Comparison of ENCODE assay signal across 21 mouse cellular contexts in the genomic region with DNA sequence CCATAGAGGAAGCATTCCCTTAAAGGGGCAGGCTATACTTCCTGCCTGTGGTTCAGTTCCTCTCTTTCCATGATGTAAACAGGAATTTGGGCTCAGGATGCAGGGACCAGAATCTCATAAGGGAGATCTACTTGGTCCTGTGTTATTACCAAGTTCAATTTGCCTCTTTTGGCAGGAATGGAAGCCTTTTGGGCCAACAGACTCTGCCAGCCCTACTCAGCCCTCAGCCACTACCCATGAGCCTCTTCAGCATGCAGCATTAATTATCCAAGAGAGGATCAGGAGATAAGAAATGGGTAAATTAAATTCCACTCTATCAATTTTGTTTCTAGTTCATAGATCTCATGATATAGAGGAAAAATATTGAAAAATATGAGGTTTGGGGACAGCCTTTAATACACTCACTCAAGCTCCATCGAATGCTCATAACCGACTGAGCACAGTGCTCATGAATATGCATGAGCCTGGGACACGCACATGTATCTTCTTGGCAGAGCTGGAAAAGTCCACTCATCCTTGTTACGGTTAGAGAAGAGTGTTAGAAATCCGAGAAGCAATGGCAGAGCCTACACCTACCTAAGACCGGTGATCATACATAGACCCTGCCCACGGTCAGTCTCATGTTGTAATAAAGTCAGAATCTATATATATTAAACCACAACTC.
DNase-seq lines count a peak whose midpoint lies in the region; ATAC-seq lines count a peak whose summit lies in the region.
"Had no signal": no experiment of that assay in that cellular context is flagged by ENCODE, and none has a peak within 500 bp of the region (broad histone marks: within the 10 kb centered on the region; RNA-seq: fewer than 3 reads in every experiment).

No protein-coding gene starts in this region.

- no peak overlapping the region for H3K4me2 ChIP-seq in forebrain, embryonic 15.5 days (replicated peaks)
- no peak overlapping the region for H3K4me2 ChIP-seq in forebrain, embryonic 12.5 days
- H3K4me2 ChIP-seq in midbrain, embryonic 14.5 days (ENCODE audit: low read length) = no peak overlapping the region
- no peak overlapping the region for H3K4me2 ChIP-seq in forebrain, embryonic 16.5 days (ENCODE audit: low read length)
- H3K4me2 ChIP-seq in hindbrain, embryonic 15.5 days = no peak overlapping the region
- H3K4me2 ChIP-seq: embryonic facial prominence, embryonic 13.5 days; liver, embryonic 12.5 days had no signal

- WGBS in forebrain, embryonic 15.5 days = 56% methylated on average over 7 of the region's 7 CpGs
- WGBS in forebrain, embryonic 12.5 days = 71% methylated on average over 7 of the region's 7 CpGs
- 51% methylated on average over 7 of the region's 7 CpGs for WGBS in midbrain, embryonic 14.5 days
- WGBS in midbrain, embryonic 10.5 days = 89% methylated on average over 7 of the region's 7 CpGs
- 60% methylated on average over 7 of the region's 7 CpGs for WGBS in forebrain, embryonic 16.5 days
- WGBS in hindbrain, embryonic 15.5 days = 35% methylated on average over 7 of the region's 7 CpGs

- no peak overlapping the region for H3K4me3 ChIP-seq in forebrain, embryonic 15.5 days
- H3K4me3 ChIP-seq in forebrain, embryonic 12.5 days (replicated peaks) = no peak overlapping the region
- H3K4me3 ChIP-seq in midbrain, embryonic 14.5 days (replicated peaks; ENCODE audit: low read depth, low read length) = no peak overlapping the region
- no peak overlapping the region for H3K4me3 ChIP-seq in midbrain, embryonic 10.5 days
- H3K4me3 ChIP-seq in forebrain, embryonic 16.5 days (replicated peaks; ENCODE audit: low read length) = no peak overlapping the region
- H3K4me3 ChIP-seq in hindbrain, embryonic 15.5 days = no peak overlapping the region
- H3K4me3 ChIP-seq: embryonic facial prominence, embryonic 13.5 days; layer of hippocampus, adult 2 months; liver, embryonic 12.5 days; megakaryocyte, embryonic 14.5 days had no signal

- peak; percentile 60 for DNase-seq in midbrain, embryonic 14.5 days
- DNase-seq in midbrain, embryonic 10.5 days (ENCODE audit: low spot score) = no peak
- no peak for DNase-seq in kidney, postnatal 10 days
- no peak for DNase-seq in layer of hippocampus, adult 9-10 months (ENCODE audit: low spot score)
- DNase-seq: B cell, adult 2 months; cerebellum, adult 9-10 months; gastrocnemius, postnatal 36 days; kidney, adult 11 months; lung, adult 2 months; right cerebral cortex, adult 18-20 months; spleen, adult 18-20 months; thymus, postnatal 36 days had no signal

- no peak overlapping the region for H3K9ac ChIP-seq in forebrain, embryonic 15.5 days (replicated peaks)
- H3K9ac ChIP-seq in forebrain, embryonic 12.5 days = no peak overlapping the region
- H3K9ac ChIP-seq in midbrain, embryonic 14.5 days (replicated peaks; ENCODE audit: low read length) = no peak overlapping the region
- H3K9ac ChIP-seq in forebrain, embryonic 16.5 days (replicated peaks; ENCODE audit: low read depth, low read length) = no peak overlapping the region
- H3K9ac ChIP-seq in hindbrain, embryonic 15.5 days = no peak overlapping the region
- H3K9ac ChIP-seq: embryonic facial prominence, embryonic 13.5 days; liver, embryonic 12.5 days had no signal

- no peak overlapping the region for H3K27ac ChIP-seq in forebrain, embryonic 15.5 days (replicated peaks)
- no peak overlapping the region for H3K27ac ChIP-seq in forebrain, embryonic 12.5 days
- H3K27ac ChIP-seq in midbrain, embryonic 14.5 days (replicated peaks; ENCODE audit: low read depth, low read length) = no peak overlapping the region
- no peak overlapping the region for H3K27ac ChIP-seq in midbrain, embryonic 10.5 days (replicated peaks)
- no peak overlapping the region for H3K27ac ChIP-seq in forebrain, embryonic 16.5 days (ENCODE audit: low read length)
- H3K27ac ChIP-seq in hindbrain, embryonic 15.5 days (replicated peaks) = peak overlapping the region; percentile 4; the same call in 1 of the 2 replicates
- H3K27ac ChIP-seq: embryonic facial prominence, embryonic 13.5 days; kidney, postnatal 0 days; layer of hippocampus, adult 2 months; liver, embryonic 12.5 days had no signal

- peaks cover 4% of the 10 kb centered on the region; the same call in 1 of the 2 replicates for H3K4me1 ChIP-seq in forebrain, embryonic 15.5 days
- H3K4me1 ChIP-seq in forebrain, embryonic 12.5 days = no peaks in the 10 kb centered on the region
- H3K4me1 ChIP-seq in midbrain, embryonic 14.5 days (ENCODE audit: control insufficient read depth, insufficient read depth, low read length) = no peaks in the 10 kb centered on the region
- H3K4me1 ChIP-seq in midbrain, embryonic 10.5 days = no peaks in the 10 kb centered on the region
- peaks cover 4% of the 10 kb centered on the region; the same call in 1 of the 2 replicates for H3K4me1 ChIP-seq in forebrain, embryonic 16.5 days (replicated peaks; ENCODE audit: control insufficient read depth, insufficient read depth, low read length)
- H3K4me1 ChIP-seq in hindbrain, embryonic 15.5 days (replicated peaks) = 0 out of 2 replicates have a peak, but pooled peaks cover 6% of the 10 kb centered on the region
- H3K4me1 ChIP-seq: liver, embryonic 12.5 days; megakaryocyte, embryonic 14.5 days had no signal

- H3K27me3 ChIP-seq in forebrain, embryonic 15.5 days = no peaks in the 10 kb centered on the region
- no peaks in the 10 kb centered on the region for H3K27me3 ChIP-seq in forebrain, embryonic 12.5 days
- no peaks in the 10 kb centered on the region for H3K27me3 ChIP-seq in midbrain, embryonic 14.5 days (ENCODE audit: control insufficient read depth, insufficient read depth, low read length)
- H3K27me3 ChIP-seq in midbrain, embryonic 10.5 days (ENCODE audit: low read depth, poor library complexity, severe bottlenecking) = no peaks in the 10 kb centered on the region
- no peaks in the 10 kb centered on the region for H3K27me3 ChIP-seq in forebrain, embryonic 16.5 days (replicated peaks; ENCODE audit: control insufficient read depth, insufficient read depth, low read length)
- no peaks in the 10 kb centered on the region for H3K27me3 ChIP-seq in hindbrain, embryonic 15.5 days
- H3K27me3 ChIP-seq: embryonic facial prominence, embryonic 13.5 days; liver, embryonic 12.5 days; megakaryocyte, embryonic 14.5 days had no signal

- ATAC-seq in forebrain, embryonic 15.5 days (replicated peaks) = 0 out of 2 replicates have a peak, but pooled peaks have one; percentile 53
- ATAC-seq in forebrain, embryonic 12.5 days (ENCODE audit: low FRiP score) = no peak
- ATAC-seq in midbrain, embryonic 14.5 days (ENCODE audit: low FRiP score, low TSS enrichment) = no peak; the same call in 1 of the 2 replicates
- peak; percentile 64; the same call in 1 of the 2 replicates for ATAC-seq in forebrain, embryonic 16.5 days
- ATAC-seq in hindbrain, embryonic 15.5 days (ENCODE audit: low FRiP score, low read depth) = peak; percentile 81
- ATAC-seq: liver, embryonic 12.5 days had no signal

- no peaks in the 10 kb centered on the region for H3K9me3 ChIP-seq in forebrain, embryonic 15.5 days
- H3K9me3 ChIP-seq in forebrain, embryonic 12.5 days = no peaks in the 10 kb centered on the region
- no peaks in the 10 kb centered on the region for H3K9me3 ChIP-seq in midbrain, embryonic 14.5 days (ENCODE audit: control insufficient read depth, low read length)
- no peaks in the 10 kb centered on the region for H3K9me3 ChIP-seq in midbrain, embryonic 10.5 days (replicated peaks)
- H3K9me3 ChIP-seq in forebrain, embryonic 16.5 days (ENCODE audit: control insufficient read depth, low read length) = no peaks in the 10 kb centered on the region
- no peaks in the 10 kb centered on the region for H3K9me3 ChIP-seq in hindbrain, embryonic 15.5 days
- H3K9me3 ChIP-seq: embryonic facial prominence, embryonic 13.5 days; liver, embryonic 12.5 days had no signal

- H3K36me3 ChIP-seq in forebrain, embryonic 15.5 days = no peaks in the 10 kb centered on the region
- no peaks in the 10 kb centered on the region for H3K36me3 ChIP-seq in forebrain, embryonic 12.5 days (replicated peaks)
- H3K36me3 ChIP-seq in midbrain, embryonic 14.5 days (ENCODE audit: control insufficient read depth, insufficient read depth, low read length) = no peaks in the 10 kb centered on the region
- H3K36me3 ChIP-seq in midbrain, embryonic 10.5 days = no peaks in the 10 kb centered on the region
- no peaks in the 10 kb centered on the region for H3K36me3 ChIP-seq in forebrain, embryonic 16.5 days (ENCODE audit: control insufficient read depth, insufficient read depth)
- no peaks in the 10 kb centered on the region for H3K36me3 ChIP-seq in hindbrain, embryonic 15.5 days
- H3K36me3 ChIP-seq: embryonic facial prominence, embryonic 13.5 days; liver, embryonic 12.5 days had no signal

Comparison
In these comparisons a context has a peak if more than half of its experiments do, and no peak if none do; other contexts are left out.
1. ATAC-seq: peak in forebrain, embryonic 15.5 days (single experiment), forebrain, embryonic 16.5 days (single experiment) and hindbrain, embryonic 15.5 days (single experiment); none in forebrain, embryonic 12.5 days (single experiment) and midbrain, embryonic 14.5 days (single experiment).